Mouse (Mus musculus) erythroblast, embryonic 14.5 days (primary cell): Measurements from ENCODE around the gene Ctdnep1.

Source experiments
- GATA1 ChIP-seq: IDR thresholded peaks from 2 replicates; pipeline ENCODE4 v1.6.1; 2012; ENCODE audit warnings: low read length, inconsistent platforms, mixed read lengths
- TAL1 ChIP-seq: IDR thresholded peaks from 3 replicates; pipeline ENCODE4 v1.6.1; 2012; ENCODE audit warnings: low read length, inconsistent platforms, mixed read lengths

- TF ChIP-seq GATA1: no peak
- no peak for TF ChIP-seq TAL1
Measured at GRCm38 (mm10) chr11:70012931-70013330, 32.0 kb downstream of the Ctdnep1 start.
